Mouse (Mus musculus) hindbrain, embryonic 15.5 days (tissue): ENCODE results near the gene Cabcoco1. TPM values are rescaled to one million over a fixed set of nuclear protein-coding genes. Genes with fewer than 3 reads are reported as not detected.

ENCODE experiments used
- ATAC-seq: fragments of 200-750 bp; cut with Nextera tagmentation; 2 replicates; pipeline ENCODE4 v1.8.0; 2017; ENCODE audit warnings: low read depth, moderate number of reproducible peaks, moderate TSS enrichment; ENCODE audit not compliant: low FRiP score
- H3K27ac ChIP-seq: fragments of 300-500 bp; sonication (generic); replicated peaks from 2 replicates; pipeline ENCODE4 v1.5.1; 2015; ENCODE audit warnings: mild to moderate bottlenecking, inconsistent platforms
- H3K27me3 ChIP-seq: fragments of 300-500 bp; sonication (generic); 2 replicates; pipeline ENCODE4 v1.6.1; 2015; ENCODE audit warnings: control low read depth, inconsistent platforms
- H3K36me3 ChIP-seq: fragments of 300-500 bp; sonication (generic); 2 replicates; pipeline ENCODE4 v1.6.1; 2015; ENCODE audit warnings: control low read depth, inconsistent platforms
- H3K4me1 ChIP-seq: fragments of 300-500 bp; sonication (generic); replicated peaks from 2 replicates; pipeline ENCODE4 v1.6.1; 2015; ENCODE audit warnings: control low read depth, inconsistent platforms
- H3K4me2 ChIP-seq: fragments of 300-500 bp; sonication (generic); 2 replicates; pipeline ENCODE4 v1.6.1; 2015; ENCODE audit warnings: moderate library complexity, mild to moderate bottlenecking, inconsistent platforms
- H3K4me3 ChIP-seq: fragments of 300-500 bp; sonication (generic); 2 replicates; pipeline ENCODE4 v1.5.1; 2015; ENCODE audit warnings: mild to moderate bottlenecking, inconsistent platforms
- H3K9ac ChIP-seq: fragments of 300-500 bp; sonication (generic); 2 replicates; pipeline ENCODE4 v1.6.1; 2015; ENCODE audit warnings: inconsistent platforms
- H3K9me3 ChIP-seq: fragments of 300-500 bp; sonication (generic); 2 replicates; pipeline ENCODE4 v1.6.1; 2016; ENCODE audit warnings: control low read depth, inconsistent platforms
- WGBS: fragments of 180-500 bp; shearing (Covaris S2); methylation state at CpG from one replicate; pipeline ENCODE4 v1.1.7; 2015; 5-methylcytosine and 5-hydroxymethylcytosine counted together
- polyA plus RNA-seq: library from polyadenylated mRNA; unstranded; fragments of >200 nt; fragmentation: Nextera tagmentation; extraction: Ambion mirVana; gene quantifications from 2 replicates; pipeline ENCODE4 v1.2.1, GENCODE M21; 2015

Cabcoco1 gene
- polyA plus RNA-seq, 1 experiment from 2014 or later = 3.4 TPM

GRCm38 (mm10) chr10:68430929-68431328, 110.8 kb downstream of the Cabcoco1 start:
- H3K9me3 ChIP-seq = no peaks in the 10 kb centered on the region
- no peaks in the 10 kb centered on the region for H3K4me1 ChIP-seq
- no peak for ATAC-seq
- no peak overlapping the region for H3K4me3 ChIP-seq
- WGBS = 92% methylated on average over 13 of the region's 13 CpGs
- H3K36me3 ChIP-seq = no peaks in the 10 kb centered on the region
- H3K4me2 ChIP-seq = no peak overlapping the region
- H3K27ac ChIP-seq = no peak overlapping the region
- no peaks in the 10 kb centered on the region for H3K27me3 ChIP-seq
- H3K9ac ChIP-seq = no peak overlapping the region

DNA sequence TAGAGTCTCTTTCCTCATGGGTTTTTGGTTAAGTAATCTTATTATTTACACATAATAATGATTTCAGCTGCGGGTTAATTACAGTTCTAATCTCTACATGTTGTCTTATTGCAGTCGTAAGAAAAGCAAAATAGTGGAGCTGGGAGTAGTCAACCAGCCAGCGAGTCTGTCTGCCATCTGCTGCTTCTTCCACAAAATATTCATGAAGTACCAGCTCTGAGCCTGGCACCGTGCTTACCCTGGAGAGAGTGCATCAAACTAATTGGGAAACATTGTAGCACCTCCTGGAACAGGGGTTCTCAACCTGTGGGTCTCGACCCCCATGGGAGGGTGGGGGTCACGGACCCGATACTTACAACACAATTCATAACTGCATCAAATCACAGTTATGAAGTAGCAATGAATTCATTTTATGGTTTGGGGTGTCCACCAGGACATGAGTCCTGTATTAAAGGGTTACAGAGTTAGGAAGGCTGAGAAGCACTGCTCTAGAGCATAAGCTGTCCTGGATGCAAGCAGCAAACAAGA, 121.2 kb downstream of the Cabcoco1 start:
- WGBS = 67% methylated on average over 7 of the region's 7 CpGs
- no peak overlapping the region for H3K4me2 ChIP-seq
- no peaks in the 10 kb centered on the region for H3K27me3 ChIP-seq
- no peaks in the 10 kb centered on the region for H3K9me3 ChIP-seq
- no peak; the same call in 1 of the 2 replicates for ATAC-seq
- no peaks in the 10 kb centered on the region for H3K36me3 ChIP-seq
- no peak overlapping the region for H3K4me3 ChIP-seq
- no peak overlapping the region for H3K27ac ChIP-seq
- no peaks in the 10 kb centered on the region for H3K4me1 ChIP-seq
- H3K9ac ChIP-seq = no peak overlapping the region

DNA sequence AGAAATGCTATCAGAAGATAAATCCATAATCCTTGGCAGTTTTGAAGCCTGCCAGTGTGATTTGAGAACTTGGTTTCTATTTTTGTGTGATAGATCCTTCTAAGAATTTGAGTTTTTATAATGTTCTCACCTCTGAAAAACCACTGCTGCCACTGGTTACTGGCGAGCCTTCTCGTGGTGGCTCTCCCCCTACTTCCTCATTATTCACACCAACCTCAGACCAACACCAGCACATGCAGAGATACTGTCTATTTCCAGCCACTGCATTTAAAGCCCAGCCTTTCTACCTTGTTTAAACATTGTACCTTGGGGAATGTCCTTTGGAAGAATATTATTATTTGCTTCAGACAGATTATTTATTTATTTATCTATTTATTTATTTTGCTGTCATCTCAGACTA, 121.8 kb downstream of the Cabcoco1 start:
- H3K4me2 ChIP-seq = no peak overlapping the region
- ATAC-seq = no peak
- no peaks in the 10 kb centered on the region for H3K4me1 ChIP-seq
- H3K27me3 ChIP-seq = no peaks in the 10 kb centered on the region
- no peaks in the 10 kb centered on the region for H3K36me3 ChIP-seq
- H3K4me3 ChIP-seq = no peak overlapping the region
- no peak overlapping the region for H3K27ac ChIP-seq
- H3K9me3 ChIP-seq = no peaks in the 10 kb centered on the region
- 54% methylated on average over 2 of the region's 2 CpGs for WGBS
- H3K9ac ChIP-seq = no peak overlapping the region

DNA sequence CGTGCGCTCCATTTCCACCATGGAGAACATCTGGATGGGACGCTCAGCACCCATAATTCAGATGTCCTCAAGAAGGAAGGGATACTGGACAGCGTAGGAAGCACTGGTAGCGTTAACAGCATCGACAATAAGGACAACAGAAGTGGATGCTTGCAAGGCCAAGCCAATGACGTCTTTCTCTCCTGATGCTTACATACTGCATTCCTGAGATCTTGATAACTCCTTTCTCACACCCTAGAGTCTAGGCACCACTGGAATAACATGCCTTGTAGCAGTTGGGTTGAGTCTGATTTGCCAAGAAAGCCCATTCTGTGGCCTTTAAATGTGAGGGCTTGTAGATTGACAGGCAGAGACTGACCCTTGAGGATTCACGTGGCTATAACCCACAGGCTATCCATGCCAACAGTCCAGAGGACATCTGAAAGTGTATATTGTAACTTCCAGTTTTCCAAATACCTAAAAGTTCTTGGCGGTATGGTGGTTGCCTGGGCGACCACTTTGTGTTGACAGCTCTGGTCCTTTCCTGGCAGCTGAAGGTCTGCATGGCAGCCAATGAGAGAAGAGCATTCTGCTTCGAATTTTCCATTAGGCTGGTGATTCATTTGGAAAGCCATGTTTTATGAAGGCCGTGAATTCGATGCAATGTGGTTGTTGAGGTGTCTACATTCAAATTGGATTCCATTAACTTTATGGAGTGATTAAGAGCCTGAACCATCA, 124.5 kb downstream of the Cabcoco1 start:
- Histone ChIP-seq H3K9me3 (no peaks in the 10 kb centered on the region), H3K4me1 (no peaks in the 10 kb centered on the region), H3K4me2 (no peak overlapping the region), H3K27ac (no peak overlapping the region), H3K9ac (no peak overlapping the region), H3K4me3 (no peak overlapping the region), H3K36me3 (no peaks in the 10 kb centered on the region), H3K27me3 (no peaks in the 10 kb centered on the region)
- 89% methylated on average over 13 of the region's 13 CpGs for WGBS
- ATAC-seq = no peak

GRCm38 (mm10) chr10:68405936-68406335, 135.8 kb downstream of the Cabcoco1 start:
- H3K27me3 ChIP-seq = no peaks in the 10 kb centered on the region
- 80% methylated on average over 4 of the region's 4 CpGs for WGBS
- H3K4me1 ChIP-seq = no peaks in the 10 kb centered on the region
- H3K27ac ChIP-seq = no peak overlapping the region
- H3K36me3 ChIP-seq = no peaks in the 10 kb centered on the region
- ATAC-seq = no peak
- H3K9ac ChIP-seq = no peak overlapping the region
- H3K4me2 ChIP-seq = no peak overlapping the region
- no peaks in the 10 kb centered on the region for H3K9me3 ChIP-seq
- no peak overlapping the region for H3K4me3 ChIP-seq

DNA sequence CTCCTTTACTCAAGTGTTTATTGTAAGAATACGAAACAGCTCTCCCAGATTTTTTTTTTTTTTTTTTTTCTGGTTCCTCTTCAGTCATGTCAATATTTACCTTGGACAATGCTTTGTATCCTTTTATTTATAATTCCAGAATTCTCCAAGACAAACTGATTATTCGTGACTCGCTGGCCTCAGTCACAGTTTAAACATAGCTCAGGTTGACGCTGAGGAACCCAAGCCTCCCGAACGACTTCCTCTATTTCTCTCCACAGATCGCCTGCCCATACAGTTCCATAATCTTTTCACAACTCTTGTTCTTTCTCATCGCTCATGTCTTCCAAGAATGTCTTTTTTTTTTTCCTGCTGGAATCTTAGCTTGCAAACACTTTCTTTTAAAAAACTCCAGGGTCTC, 144.9 kb downstream of the Cabcoco1 start:
- no peaks in the 10 kb centered on the region for H3K9me3 ChIP-seq
- no peaks in the 10 kb centered on the region for H3K36me3 ChIP-seq
- H3K27ac ChIP-seq = no peak overlapping the region
- whole genome bisulfite sequencing = 83% methylated on average over 8 of the region's 8 CpGs
- H3K27me3 ChIP-seq = no peaks in the 10 kb centered on the region
- H3K4me3 ChIP-seq = no peak overlapping the region
- H3K4me1 ChIP-seq = peaks cover 5% of the 10 kb centered on the region
- H3K4me2 ChIP-seq = no peak overlapping the region
- H3K9ac ChIP-seq = no peak overlapping the region
- ATAC-seq = no peak

GRCm38 (mm10) chr10:68396083-68396482, 145.6 kb downstream of the Cabcoco1 start:
- H3K9ac ChIP-seq = no peak overlapping the region
- 52% methylated on average over 2 of the region's 2 CpGs for WGBS
- H3K4me3 ChIP-seq = no peak overlapping the region
- H3K9me3 ChIP-seq = no peaks in the 10 kb centered on the region
- H3K4me2 ChIP-seq = no peak overlapping the region
- no peak overlapping the region for H3K27ac ChIP-seq
- peaks cover 5% of the 10 kb centered on the region for H3K4me1 ChIP-seq
- ATAC-seq = no peak
- H3K36me3 ChIP-seq = no peaks in the 10 kb centered on the region
- no peaks in the 10 kb centered on the region for H3K27me3 ChIP-seq

- no peaks in the 10 kb centered on the region for H3K36me3 ChIP-seq
- H3K9me3 ChIP-seq = no peaks in the 10 kb centered on the region
- H3K4me1 ChIP-seq = peaks cover 5% of the 10 kb centered on the region
- no peak overlapping the region for H3K9ac ChIP-seq
- 69% methylated on average over 4 of the region's 4 CpGs for WGBS
- H3K27me3 ChIP-seq = no peaks in the 10 kb centered on the region
- ATAC-seq = no peak
- no peak overlapping the region for H3K4me2 ChIP-seq
- H3K4me3 ChIP-seq = no peak overlapping the region
- no peak overlapping the region for H3K27ac ChIP-seq
These were observed 150.1 kb downstream of the Cabcoco1 start for GRCm38 (mm10) chr10:68391640-68392039.

DNA sequence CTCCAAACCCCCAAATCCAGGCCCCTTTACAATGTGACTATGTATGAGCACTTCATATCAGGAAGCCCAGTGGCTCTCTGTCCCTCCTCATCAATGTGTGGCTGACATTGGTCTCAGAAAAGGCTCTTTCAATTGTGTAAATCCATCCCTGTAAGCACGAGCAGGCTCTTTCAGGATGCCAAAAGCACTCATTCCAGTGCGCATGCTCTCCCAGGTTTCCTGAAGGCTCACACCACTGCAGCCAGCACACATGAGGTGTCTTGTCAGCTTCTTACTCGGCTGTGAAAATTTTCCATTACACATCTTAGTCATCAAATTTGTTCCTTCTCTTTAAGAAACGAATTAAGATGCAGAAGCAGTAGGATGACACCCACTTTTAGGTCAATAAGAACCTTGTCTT, 152.9 kb downstream of the Cabcoco1 start:
- no peak overlapping the region for H3K27ac ChIP-seq
- ATAC-seq = no peak
- H3K9me3 ChIP-seq = no peaks in the 10 kb centered on the region
- H3K4me1 ChIP-seq = no peaks in the 10 kb centered on the region
- WGBS = 76% methylated on average over 4 of the region's 4 CpGs
- no peaks in the 10 kb centered on the region for H3K27me3 ChIP-seq
- no peak overlapping the region for H3K9ac ChIP-seq
- H3K4me2 ChIP-seq = no peak overlapping the region
- H3K4me3 ChIP-seq = no peak overlapping the region
- H3K36me3 ChIP-seq = no peaks in the 10 kb centered on the region

DNA sequence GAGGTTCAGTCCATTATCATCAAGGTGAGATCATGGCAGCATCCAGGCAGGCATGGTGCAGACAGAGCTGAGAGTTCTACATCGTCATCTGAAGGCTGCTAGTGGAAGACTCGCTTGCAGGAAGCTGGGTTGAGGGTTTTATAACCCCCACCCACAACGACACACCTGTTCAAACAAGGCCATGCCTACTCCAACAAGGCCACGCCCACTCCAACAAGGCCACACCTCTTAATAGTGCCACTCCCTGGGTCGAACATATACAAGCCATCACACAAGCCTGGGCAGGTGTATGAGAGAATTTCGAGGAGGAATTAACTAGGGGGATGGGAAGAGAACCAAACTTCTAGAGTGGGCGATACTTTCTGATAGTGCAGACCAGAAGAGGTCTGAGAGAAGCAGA, 153.6 kb downstream of the Cabcoco1 start:
- Histone ChIP-seq H3K27me3 (no peaks in the 10 kb centered on the region), H3K36me3 (no peaks in the 10 kb centered on the region), H3K9ac (no peak overlapping the region), H3K9me3 (no peaks in the 10 kb centered on the region), H3K27ac (no peak overlapping the region), H3K4me2 (no peak overlapping the region), H3K4me1 (no peaks in the 10 kb centered on the region), H3K4me3 (no peak overlapping the region)
- no peak for ATAC-seq
- 89% methylated on average over 7 of the region's 7 CpGs for WGBS

Other genes starting within 250 kb of the Cabcoco1 start
- gene Tmem26, start 181.8 kb upstream of the Cabcoco1 start, polyA plus RNA-seq = 4.3 and 7.4 TPM in 2 replicates